Mouse (Mus musculus): Measurements from ENCODE around the gene Fsd1l.

The Fsd1l gene

DNA sequence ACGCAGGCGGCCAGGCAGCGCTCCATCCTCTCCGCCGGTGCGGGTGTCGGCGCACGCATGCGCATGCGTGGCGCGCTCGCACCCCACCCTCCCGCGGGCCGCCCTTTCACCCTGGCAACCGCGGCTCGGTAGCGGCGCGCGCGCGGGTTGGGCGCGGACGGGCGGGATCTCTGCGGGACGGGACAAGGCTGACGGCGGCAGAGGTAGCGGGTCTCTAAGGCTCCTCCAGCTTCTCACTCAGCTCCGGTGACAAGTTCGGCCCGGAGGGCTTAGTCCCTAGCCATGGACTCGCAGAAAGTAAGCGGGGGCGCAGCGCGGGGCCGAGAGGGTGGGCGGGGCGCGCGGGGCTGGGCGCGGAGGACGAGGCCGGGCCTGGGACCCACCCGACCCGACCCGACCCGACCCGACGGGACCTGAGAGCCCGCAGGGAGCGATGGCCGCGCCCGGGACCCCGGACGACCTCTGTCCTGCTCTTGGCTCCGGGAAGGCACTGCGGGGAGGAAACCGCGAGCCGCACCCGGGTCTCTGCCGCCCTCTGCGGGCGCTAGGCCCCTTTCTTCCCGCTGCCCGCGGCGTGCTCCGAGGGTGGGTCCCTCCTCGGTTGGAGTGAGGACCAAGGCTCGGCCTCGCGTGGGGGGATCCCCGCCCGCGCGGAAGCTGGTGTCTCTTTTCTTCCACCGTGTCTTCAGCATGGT lies at the start of gene Fsd1l:
Gene Fsd1l (plus strand): TSS at position 156 of the 695 bp plus-strand sequence.
- peak; percentile 9 for DNase-seq (ENCODE audit: low read depth, low spot score)

DNA sequence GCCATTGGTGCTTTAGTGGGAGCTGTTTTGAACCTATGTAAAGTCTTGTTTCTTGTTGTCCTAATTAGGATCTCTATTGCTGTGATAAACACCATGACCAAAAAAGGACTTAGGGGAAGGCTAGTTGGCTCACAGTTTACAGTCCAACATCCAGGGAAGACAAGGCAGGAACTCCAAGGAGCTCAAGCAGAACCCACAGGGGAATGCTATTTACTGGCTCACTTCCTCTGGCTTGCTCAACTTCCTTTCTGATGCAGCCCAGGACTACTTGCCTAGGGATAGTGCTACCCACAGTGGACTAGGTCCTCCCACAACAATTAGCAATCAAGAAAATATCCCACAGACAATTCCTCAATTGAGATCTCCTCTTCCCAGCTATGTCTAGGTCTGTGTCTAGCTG lies 43.6 kb upstream of the Fsd1l start:
- no peak for DNase-seq (ENCODE audit: low read depth, low spot score)

DNA sequence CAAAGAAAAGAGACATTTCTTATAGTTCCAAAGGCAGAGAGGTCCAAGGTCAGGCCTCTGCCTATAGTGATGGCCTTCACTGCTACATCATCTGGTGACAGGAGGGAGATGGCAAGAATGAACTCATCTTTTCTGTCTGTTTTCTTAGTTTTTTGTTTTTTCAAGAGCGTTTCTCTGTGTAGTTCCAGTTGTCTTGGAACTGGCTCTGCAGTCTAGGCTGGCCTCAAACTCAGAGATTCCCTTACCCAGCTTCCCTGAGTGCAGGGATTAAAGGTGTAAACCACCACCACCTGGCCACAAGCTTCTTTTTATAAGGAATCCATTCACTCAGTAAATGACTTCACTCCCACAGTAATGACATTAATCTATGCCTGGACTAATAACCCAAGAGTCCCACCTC lies 42.3 kb upstream of the Fsd1l start:
- DNase-seq (ENCODE audit: low read depth, low spot score): no peak

DNA sequence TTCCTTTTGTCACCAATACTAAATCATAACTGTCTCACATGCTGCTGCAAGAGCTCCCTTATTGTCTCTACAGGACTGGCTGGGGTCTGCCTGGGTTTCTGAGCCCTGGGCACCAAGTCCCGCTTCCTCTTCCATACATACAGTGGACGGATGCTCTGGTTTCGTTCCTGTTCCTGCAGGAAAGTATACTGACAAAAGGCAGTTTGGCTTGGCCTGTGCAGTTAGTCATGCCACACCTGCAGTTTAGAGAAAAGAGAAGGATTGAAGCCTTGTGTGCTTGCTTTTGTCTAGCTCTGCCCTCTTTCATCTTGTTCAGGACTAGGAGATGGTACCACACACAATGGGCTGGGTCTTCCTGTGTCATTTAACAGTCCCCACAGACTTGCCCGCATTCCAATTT lies 41.8 kb upstream of the Fsd1l start:
- no peak for DNase-seq (ENCODE audit: low read depth, low spot score)

DNA sequence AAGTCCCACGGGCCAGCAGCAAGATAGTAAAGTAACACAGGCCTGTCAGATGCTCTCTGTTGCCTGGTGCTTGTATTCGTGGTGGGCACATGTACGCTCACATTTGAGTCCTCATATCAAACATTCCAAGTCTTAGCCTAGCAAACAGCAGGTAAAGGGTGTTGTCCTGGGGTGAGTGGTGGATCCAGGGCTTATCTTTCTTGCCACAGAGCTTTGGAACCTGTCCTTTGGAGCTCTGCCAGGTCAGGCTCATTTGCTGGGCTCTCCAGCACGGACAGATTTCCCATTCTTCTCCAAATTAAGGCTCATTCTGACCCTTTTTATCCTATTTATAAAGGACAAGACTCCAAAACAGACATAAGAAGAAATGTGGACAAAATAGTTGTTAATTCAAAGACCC lies 41.1 kb upstream of the Fsd1l start:
- no peak for DNase-seq (ENCODE audit: low read depth, low spot score)

DNA sequence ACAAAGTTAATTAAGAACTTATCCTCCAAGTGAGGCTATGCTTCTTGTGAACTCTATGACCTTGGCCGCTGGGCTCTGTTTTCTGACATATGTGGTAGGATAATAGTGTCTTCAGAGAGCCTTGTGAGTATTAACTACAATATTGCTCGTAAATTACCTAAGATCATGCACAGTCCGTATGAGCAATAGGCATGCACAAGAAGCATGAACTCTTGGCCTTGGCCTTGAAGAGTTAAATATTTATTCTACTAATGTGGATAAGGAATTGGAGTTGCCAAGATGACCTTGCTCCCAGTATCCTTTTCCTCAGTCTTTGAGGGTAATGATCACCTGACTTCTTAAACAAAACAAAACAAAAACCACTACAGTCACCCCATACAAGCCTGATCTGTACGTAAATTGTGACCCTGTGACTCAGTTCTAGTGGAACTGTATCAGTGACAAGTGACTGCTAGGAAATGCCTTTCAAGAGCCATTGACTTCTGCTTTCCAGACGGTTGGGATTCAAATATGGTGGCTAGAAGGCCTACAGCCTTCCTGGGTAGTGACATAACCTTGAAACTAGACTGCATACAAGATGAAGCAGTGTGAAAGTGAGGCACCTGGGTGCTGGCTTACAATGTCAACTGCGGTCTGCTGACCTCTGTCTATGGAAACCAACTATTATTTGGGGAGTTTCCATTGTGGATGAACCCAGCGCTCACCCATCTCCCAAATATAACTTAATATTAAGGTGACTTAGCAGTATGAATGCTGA lies 40.4 kb upstream of the Fsd1l start:
- DNase-seq (ENCODE audit: low read depth, low spot score): no peak

DNA sequence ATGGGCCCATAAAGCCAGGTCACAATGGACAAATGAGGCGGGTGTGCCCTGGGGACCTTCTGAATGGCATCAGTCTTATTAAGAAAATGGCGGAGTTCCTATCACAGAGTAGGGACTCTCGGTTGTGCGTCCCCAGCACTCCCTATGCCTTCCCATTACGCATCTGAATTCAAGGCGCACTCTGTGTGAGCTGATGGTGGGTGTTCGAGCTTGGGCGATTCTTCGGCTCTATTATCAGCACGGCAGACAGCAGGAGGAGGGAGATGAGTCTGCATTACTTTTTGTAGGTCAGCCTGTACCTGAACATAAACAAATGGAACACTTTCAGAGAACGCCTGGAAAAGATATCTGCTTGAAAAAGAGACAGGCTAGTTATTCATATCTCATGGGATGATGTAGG lies 39.7 kb upstream of the Fsd1l start:
- DNase-seq (ENCODE audit: low read depth, low spot score): no peak

DNA sequence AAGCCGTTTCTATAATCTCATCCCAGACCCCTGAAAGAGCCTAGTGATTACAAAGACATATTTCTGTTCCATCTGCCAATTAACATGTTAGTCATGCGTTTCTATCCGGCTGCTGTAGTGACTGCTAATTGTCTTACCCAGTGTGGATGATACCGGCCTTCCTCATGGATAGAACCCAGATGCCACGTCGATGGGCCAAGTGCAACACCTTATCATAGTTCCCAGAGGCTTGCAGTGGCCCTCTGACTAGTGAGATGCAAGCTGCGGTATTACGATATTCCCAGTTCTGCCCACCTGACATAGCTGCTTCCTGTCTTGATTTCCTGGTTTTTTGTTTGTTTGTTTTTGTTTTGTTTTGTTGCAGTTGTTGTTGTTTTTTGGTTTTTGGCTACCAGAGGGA lies 39.3 kb upstream of the Fsd1l start:
- DNase-seq (ENCODE audit: low read depth, low spot score): no peak

DNA sequence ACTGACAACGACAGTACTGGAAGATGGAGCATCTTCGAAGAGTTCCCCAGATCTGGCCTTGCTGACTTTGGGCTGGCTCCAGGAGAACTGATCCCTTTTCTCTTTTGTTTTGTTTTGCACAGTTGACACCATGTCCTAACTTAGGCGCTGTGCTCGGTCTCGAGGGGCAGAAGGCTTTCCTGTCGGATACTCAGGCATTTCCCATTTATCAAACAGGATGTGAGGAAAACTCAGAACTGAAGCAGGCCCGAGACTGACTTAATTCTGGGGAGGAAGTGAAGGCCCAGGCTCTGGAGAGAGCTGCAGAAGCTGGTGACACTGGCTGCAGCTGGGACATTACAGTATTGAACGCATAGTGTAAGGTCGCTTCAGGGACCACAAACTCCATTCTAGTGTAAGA lies 38.9 kb upstream of the Fsd1l start:
- DNase-seq (ENCODE audit: low read depth, low spot score): no peak

DNA sequence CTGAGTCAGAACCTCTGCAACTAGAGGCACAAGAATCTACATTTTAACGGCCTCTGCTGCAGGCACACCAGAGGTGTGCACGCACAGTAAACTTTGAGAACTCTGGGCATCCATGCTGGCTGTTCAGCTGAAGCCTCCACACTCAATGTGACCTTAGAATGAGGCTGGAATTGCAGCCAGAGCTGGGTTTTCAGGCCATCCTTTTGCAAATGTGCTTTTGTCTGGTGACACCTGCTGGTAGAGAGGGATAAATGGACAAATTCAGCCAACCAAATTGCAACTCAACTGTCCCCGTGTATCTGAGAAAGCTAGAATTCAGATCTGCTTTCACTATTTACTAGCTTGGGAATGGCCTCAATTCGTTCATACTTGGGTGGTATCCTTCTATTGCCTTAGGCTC lies 37.1 kb upstream of the Fsd1l start:
- peak; percentile 80 for DNase-seq (ENCODE audit: low read depth, low spot score)

DNA sequence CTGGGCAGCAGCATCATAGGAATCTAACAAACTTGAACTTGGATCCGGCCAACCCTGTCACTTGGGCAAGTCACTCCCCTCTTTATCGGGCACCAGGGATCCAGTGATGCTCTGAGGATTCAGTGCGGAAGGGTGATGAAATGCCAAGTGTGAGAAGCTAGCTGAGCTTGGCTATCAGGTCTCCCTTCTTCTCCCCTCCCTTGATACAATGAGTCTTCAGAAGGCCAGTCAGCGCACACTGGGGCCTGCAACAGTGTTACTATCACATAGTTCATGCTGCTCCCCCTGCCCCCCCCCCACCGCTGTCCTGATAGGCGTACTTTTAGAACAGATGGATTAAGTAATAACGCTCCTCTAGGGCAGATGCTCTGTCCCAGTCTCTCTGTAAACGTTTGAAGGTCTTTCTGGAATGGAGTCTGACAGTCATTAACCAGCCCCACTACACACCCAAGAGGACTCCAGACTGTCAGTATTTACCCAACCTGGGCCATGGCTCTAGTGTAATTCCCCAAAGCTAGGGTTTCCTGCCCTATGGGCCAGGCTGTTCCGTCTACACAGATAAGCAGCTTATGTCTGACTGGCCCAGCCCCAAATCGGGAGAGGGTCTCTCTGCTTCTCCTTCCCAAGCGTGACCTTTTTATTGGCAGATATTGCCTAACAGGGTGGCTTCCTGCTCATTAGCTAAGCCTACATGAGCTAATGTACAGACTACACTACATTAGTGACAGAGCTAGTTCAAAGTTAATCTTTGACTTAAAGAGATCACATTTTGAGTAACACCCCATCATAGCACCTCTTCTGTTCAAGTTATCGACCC lies 35.8 kb upstream of the Fsd1l start:
- DNase-seq (ENCODE audit: low read depth, low spot score): no peak

DNA sequence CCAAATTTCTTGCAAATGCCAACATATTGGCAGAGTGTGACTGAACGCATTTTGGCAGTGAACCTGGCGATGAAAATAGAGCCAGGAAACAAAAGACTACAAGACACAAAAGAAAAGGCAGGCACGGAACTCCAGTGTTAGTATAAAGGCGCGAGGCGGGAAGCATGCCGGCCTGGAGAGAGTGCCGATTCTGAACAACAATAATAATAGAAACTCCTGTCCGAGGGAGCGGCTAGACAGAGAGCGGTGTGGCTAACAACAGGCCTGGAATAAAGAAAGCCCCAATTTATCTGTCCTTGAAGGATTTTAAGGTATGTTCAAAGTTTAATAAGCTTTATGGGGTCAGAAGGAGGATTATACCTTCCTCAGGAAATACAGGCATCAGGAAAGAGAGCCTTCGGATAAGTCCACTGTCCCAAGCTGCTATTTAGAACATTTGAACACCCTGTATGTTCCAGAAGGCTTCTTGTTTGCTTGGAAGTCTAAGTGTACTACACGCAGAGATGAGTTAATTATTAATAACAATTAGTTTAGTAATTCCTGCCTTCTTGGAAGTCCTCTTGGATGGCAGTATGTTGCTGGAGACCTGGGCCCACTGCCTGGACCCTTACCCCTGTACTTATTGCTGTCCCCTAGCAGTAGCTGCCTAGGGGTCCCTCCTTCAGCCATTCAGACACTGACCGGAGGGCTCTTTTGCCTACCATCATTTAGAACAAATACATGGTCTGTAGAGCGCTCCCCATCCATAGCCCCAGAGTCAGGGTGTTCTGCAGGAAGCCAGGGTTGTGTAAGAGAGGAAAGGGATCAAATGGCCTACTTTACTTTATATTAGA lies 35.0 kb upstream of the Fsd1l start:
- DNase-seq (ENCODE audit: low read depth, low spot score): no peak

DNA sequence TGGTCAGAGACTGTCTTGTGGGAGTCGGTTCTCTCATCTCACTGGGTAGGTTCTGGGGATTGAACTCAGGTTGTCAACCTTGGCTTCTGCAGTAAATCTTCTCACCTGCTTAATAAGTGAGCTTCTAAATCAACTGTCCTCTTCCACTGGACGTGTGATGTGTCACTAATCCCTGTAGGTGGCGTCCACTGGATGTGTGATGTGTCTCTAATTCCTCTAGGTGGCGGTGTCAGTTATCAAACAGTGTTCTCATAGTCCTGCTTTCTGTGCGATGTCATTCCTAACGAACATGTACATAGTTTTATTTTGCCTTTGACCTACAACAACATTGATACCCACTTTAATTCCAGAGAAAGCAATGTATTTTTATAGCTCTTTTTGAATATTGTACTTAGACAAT lies 30.8 kb upstream of the Fsd1l start:
- DNase-seq (ENCODE audit: low read depth, low spot score): peak; percentile 43

DNA sequence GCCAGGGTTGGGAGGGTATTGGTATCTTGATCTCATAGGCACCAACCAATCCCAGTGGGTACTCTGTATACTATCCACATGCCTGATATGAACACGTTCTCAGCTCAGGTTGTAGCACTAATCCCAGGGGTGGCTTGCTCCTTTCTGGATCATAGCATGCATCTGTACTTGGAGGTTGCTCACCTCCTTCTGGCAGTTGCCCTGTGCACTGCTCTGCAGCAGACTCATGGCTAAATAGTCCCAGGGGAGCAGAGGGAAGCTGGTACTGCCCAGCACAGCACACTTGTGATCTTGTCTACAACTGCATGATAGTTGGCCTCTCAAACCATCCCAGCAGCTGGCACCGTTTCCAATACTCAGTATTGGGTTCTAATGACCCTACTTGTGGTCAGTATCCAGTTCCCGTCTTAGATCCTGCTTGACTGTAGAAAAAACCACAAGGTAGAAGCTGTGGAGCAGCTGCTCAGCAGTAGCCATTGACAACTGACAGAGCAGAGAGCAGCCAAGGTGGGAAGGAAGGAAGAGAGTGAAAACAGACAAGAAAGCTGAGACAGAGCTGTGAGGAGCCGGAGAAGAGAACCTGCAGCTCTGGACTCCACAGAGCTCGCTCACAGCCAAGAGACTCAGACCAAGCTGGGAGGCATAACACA lies 16.6 kb upstream of the Fsd1l start:
- no peak for DNase-seq (ENCODE audit: low read depth, low spot score)

DNA sequence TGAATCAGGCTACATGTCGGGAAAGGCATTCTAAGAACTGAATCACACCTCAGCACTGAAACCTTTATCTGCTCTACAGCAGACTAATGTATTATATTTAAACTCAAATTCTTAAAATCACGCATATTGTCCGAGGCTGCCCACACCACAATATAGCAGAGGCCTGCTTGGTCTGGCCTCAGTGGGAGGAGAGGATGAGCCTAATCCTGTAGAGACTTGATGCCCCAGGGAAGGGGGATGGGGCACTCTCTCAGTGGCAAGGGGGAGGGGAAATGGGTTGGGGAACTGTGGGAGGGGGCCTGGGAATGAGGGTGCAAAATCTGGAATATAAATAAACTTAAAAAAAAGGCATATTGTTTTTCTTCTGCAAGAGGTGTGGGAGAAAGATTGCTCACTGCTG lies 13.3 kb upstream of the Fsd1l start:
- no peak for DNase-seq (ENCODE audit: low read depth, low spot score)

DNA sequence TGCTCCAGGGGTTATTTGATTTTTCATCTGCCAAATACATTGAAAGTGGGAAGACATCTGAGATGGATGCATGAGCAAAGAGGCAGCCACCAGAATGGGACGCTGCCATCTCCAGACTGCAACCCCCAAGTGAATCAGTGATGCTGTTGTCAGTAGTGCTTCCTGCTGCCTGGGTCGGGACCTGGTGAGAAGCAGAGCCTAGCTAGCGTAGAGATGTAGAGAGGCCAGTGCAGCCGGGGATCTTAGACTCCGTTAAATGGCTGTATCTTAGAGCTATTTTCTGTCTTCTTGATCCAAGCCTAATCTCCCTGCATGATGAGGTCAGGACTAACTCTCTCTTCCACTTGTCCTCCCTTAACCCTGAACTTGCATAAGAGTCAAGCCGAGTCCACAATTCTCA lies 11.2 kb upstream of the Fsd1l start:
- DNase-seq (ENCODE audit: low read depth, low spot score): no peak

DNA sequence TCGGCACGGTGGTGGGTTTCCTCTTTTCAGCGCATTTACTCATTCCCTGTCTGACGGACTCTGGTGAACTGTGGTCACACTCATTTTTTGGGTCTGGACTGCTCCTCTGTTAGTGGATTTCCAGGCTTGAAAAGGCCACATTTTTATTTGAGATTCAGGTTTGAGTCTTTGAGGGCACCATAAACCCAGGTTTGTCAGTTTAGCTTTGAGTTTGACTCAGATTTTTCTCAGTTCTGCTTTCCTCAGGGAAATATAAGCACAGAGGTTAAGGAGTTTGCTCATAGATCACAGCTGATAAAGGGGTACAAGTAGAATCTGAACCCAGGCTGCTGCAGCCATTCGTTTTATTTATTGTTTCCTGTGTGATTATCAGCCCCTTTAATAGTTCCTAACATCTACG lies 10.2 kb upstream of the Fsd1l start:
- DNase-seq (ENCODE audit: low read depth, low spot score): no peak

DNA sequence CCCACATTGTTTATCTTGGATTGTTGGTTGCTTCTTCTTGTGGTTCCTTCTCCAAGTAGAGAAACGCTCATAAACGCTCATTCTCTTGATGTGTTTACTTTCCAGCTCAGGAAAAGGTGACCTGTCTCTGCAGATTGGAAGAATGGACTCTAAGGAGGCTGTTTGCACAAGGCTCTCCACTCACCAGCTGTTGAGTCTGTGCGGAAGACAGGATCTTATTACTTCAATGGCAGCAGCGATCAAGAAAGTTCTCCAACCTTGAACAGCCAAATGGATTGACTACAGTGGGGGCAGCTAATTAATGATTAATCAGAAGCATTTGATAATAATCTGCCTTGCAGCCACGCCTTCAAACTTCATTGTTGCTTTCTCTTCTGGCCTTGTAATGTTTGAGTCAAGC lies 9.8 kb upstream of the Fsd1l start:
- DNase-seq (ENCODE audit: low read depth, low spot score): no peak

DNA sequence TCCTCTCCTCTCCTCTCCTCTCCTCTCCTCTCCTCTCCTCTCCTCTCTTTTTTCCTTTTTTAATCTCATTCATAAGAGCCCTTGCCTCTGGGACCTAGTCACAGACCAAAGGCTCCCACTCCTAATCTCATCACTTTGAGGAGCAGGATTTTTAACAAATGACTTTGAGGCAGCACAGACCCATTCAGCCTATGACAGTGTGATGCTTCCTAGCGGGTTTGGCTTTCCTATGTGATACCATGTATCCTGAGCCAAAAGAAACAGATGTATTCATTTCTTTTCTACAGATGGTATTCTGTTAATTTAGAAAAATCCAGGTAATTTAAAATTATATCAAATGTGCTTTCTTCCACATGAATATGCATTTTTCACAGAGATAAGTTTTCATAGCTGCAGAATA lies 7.6 kb upstream of the Fsd1l start:
- DNase-seq (ENCODE audit: low read depth, low spot score): no peak

DNA sequence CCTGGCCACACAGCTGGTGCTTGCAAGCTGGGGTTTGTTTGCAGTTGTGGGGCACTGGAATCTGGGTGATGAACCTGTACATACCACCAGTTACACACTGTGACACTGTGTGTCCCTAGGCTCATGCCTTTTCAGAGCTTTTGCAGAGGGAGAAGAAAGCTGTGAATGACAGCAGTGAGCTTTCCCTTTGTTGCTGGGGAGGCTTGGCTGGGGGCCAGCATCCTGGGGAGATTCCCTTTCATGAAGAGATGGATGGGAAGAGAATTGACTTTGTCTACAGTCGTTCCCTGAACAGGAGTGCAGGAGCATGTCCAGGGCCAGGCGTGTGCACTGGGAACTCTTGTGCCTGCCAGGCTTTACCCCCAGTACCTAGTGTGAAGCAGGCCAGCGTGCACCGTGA lies 6.5 kb upstream of the Fsd1l start:
- DNase-seq (ENCODE audit: low read depth, low spot score): no peak

DNA sequence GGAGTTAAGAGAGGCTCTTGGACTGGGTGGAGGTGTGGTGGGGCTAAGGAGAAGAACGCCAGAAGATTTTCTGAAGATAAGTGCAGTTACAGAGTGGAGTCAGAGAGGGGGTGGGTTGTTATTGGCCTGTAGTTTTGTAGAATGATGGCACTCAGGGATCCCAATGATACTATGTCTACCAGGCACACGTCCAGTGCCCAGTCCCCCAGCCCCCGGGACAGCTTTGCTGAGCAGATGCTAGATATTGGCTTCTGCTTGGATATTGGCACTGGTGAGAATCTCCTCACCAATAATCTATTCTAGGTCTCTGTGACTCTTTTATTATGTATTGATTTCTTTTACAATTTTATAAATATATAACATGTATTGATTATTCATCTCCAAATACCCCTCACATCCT lies 6.0 kb upstream of the Fsd1l start:
- no peak for DNase-seq (ENCODE audit: low read depth, low spot score)

All from 3T3-L1 (cell line).